Mouse (Mus musculus) heart, embryonic 13.5 days (tissue): ENCODE measurements around the gene Cfap54. TPM values are rescaled to one million over a fixed set of nuclear protein-coding genes. Genes with fewer than 3 reads are reported as not detected.

Source experiments
- ATAC-seq: fragments of 200-750 bp; cut with Nextera tagmentation; 2 replicates; pipeline ENCODE4 v1.8.0; 2017; ENCODE audit warnings: moderate TSS enrichment; ENCODE audit not compliant: insufficient number of reproducible peaks, low FRiP score, low TSS enrichment; ENCODE audit errors: extremely low read depth
- H3K27ac ChIP-seq: fragments of 300-500 bp; sonication (generic); replicated peaks from 2 replicates; pipeline ENCODE4 v1.5.1; 2015; ENCODE audit warnings: moderate library complexity, mild to moderate bottlenecking, inconsistent platforms
- H3K27me3 ChIP-seq: fragments of 300-500 bp; sonication (generic); replicated peaks from 2 replicates; pipeline ENCODE4 v1.6.1; 2015; ENCODE audit warnings: mild to moderate bottlenecking, inconsistent platforms
- H3K36me3 ChIP-seq: fragments of 300-500 bp; sonication (generic); 2 replicates; pipeline ENCODE4 v1.6.1; 2015; ENCODE audit warnings: mild to moderate bottlenecking, inconsistent platforms
- H3K4me1 ChIP-seq: fragments of 300-500 bp; sonication (generic); 2 replicates; pipeline ENCODE4 v1.6.1; 2015; ENCODE audit warnings: inconsistent platforms
- H3K4me2 ChIP-seq: fragments of 300-500 bp; sonication (generic); 2 replicates; pipeline ENCODE4 v1.6.1; 2015; ENCODE audit warnings: inconsistent platforms, mild to moderate bottlenecking, moderate library complexity
- H3K4me3 ChIP-seq: fragments of 300-500 bp; sonication (generic); 2 replicates; pipeline ENCODE4 v1.5.1; 2015; ENCODE audit warnings: moderate library complexity, mild to moderate bottlenecking, inconsistent platforms
- H3K9ac ChIP-seq: fragments of 300-500 bp; sonication (generic); 2 replicates; pipeline ENCODE4 v1.6.1; 2015; ENCODE audit warnings: inconsistent platforms, mild to moderate bottlenecking, moderate library complexity
- H3K9me3 ChIP-seq: fragments of 300-500 bp; sonication (generic); 2 replicates; pipeline ENCODE4 v1.6.1; 2016; ENCODE audit warnings: inconsistent platforms
- WGBS: fragments of 180-500 bp; shearing (Covaris S2); methylation state at CpG from one replicate; pipeline ENCODE4 v1.1.7; 2015; ENCODE audit warnings: mixed read lengths; 5-methylcytosine and 5-hydroxymethylcytosine counted together
- polyA plus RNA-seq: library from polyadenylated mRNA; unstranded; fragments of >200 nt; fragmentation: Nextera tagmentation; extraction: Ambion mirVana; gene quantifications from 2 replicates; pipeline ENCODE4 v1.2.1, GENCODE M21; 2015

Gene Cfap54
- polyA plus RNA-seq: 0.14 and 0.23 TPM in 2 replicates

GRCm38 (mm10) chr10:93081133-93081779, at the start of gene Cfap54:
Gene Cfap54 (minus strand): TSS chr10:93081618.
- Histone ChIP-seq H3K4me2 (peak within 1 kb of the TSS; percentile 76), H3K27me3 (no peaks in the 10 kb centered on the region), H3K27ac (no peak within 1 kb of the TSS), H3K4me1 (peaks cover 13% of the 10 kb centered on the region), H3K36me3 (no peaks in the 10 kb centered on the region), H3K9ac (peak within 1 kb of the TSS; percentile 50; the same call in 1 of the 2 replicates), H3K4me3 (peak within 1 kb of the TSS; percentile 60), H3K9me3 (no peaks in the 10 kb centered on the region)
- peak; percentile 74 for ATAC-seq
- 1% methylated on average over 34 of the region's 34 CpGs for WGBS

DNA sequence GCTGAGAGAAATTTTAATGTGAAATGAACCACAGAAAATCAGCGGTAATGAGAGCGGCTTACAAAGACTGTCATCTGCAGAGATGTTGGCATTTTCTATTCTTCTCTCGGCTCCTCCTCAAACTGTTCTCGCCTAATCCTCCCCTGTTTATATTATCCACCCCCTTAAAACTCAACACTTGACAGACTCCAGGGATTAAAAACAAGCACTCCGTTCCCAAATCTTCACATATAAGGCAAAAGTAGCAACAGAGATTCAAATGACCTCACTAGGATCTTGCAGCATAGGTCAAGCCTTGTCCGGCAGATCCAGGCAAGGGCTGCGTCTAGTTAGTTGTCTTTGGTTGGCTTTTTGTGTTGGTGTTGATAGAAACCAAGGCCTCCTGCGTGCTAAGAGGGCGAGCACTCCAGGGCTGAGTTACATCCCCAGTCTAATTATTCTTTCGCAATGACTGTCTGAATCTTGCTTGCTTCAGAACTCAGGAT, 49.1 kb upstream of the Cfap54 start:
- no peak for ATAC-seq
- no peak overlapping the region for H3K4me3 ChIP-seq
- no peak overlapping the region for H3K27ac ChIP-seq
- H3K36me3 ChIP-seq: no peaks in the 10 kb centered on the region
- 64% methylated on average over 10 of the region's 10 CpGs for WGBS
- H3K27me3 ChIP-seq: no peaks in the 10 kb centered on the region
- no peak overlapping the region for H3K4me2 ChIP-seq
- no peak overlapping the region for H3K9ac ChIP-seq
- no peaks in the 10 kb centered on the region for H3K9me3 ChIP-seq
- no peaks in the 10 kb centered on the region for H3K4me1 ChIP-seq

GRCm38 (mm10) chr10:93129904-93130455, 48.6 kb upstream of the Cfap54 start:
- Histone ChIP-seq H3K27me3 (no peaks in the 10 kb centered on the region), H3K4me1 (peaks cover 4% of the 10 kb centered on the region; the same call in 1 of the 2 replicates), H3K27ac (no peak overlapping the region), H3K4me2 (no peak overlapping the region), H3K9ac (no peak overlapping the region), H3K9me3 (no peaks in the 10 kb centered on the region), H3K36me3 (no peaks in the 10 kb centered on the region), H3K4me3 (no peak overlapping the region)
- WGBS: 73% methylated on average over 9 of the region's 9 CpGs
- no peak for ATAC-seq

- Histone ChIP-seq H3K4me3 (no peak overlapping the region), H3K9ac (no peak overlapping the region), H3K36me3 (no peaks in the 10 kb centered on the region), H3K27ac (no peak overlapping the region), H3K9me3 (no peaks in the 10 kb centered on the region), H3K4me1 (peaks cover 10% of the 10 kb centered on the region), H3K4me2 (no peak overlapping the region), H3K27me3 (no peaks in the 10 kb centered on the region)
- no peak for ATAC-seq
- WGBS: 86% methylated on average over 1 of the region's 1 CpGs
Measured at GRCm38 (mm10) chr10:93129345-93129744, 47.9 kb upstream of the Cfap54 start.

GRCm38 (mm10) chr10:93128566-93128965, 47.1 kb upstream of the Cfap54 start:
- H3K9me3 ChIP-seq: no peaks in the 10 kb centered on the region
- H3K9ac ChIP-seq: no peak overlapping the region
- no peaks in the 10 kb centered on the region for H3K36me3 ChIP-seq
- H3K4me1 ChIP-seq: peaks cover 12% of the 10 kb centered on the region
- no peak overlapping the region for H3K27ac ChIP-seq
- no peak for ATAC-seq
- no peaks in the 10 kb centered on the region for H3K27me3 ChIP-seq
- 76% methylated on average over 2 of the region's 2 CpGs for WGBS
- no peak overlapping the region for H3K4me2 ChIP-seq
- no peak overlapping the region for H3K4me3 ChIP-seq

- 78% methylated on average over 3 of the region's 3 CpGs for WGBS
- no peak overlapping the region for H3K27ac ChIP-seq
- H3K9me3 ChIP-seq: no peaks in the 10 kb centered on the region
- no peaks in the 10 kb centered on the region for H3K27me3 ChIP-seq
- H3K4me2 ChIP-seq: no peak overlapping the region
- H3K4me1 ChIP-seq: peaks cover 15% of the 10 kb centered on the region
- no peak overlapping the region for H3K9ac ChIP-seq
- no peak for ATAC-seq
- H3K36me3 ChIP-seq: no peaks in the 10 kb centered on the region
- H3K4me3 ChIP-seq: no peak overlapping the region
Measured at GRCm38 (mm10) chr10:93126025-93126424, 44.6 kb upstream of the Cfap54 start.

GRCm38 (mm10) chr10:93123957-93124613, 42.7 kb upstream of the Cfap54 start:
- Histone ChIP-seq H3K4me3 (0 out of 2 replicates have a peak overlapping the region, but pooled peaks have one; percentile 5), H3K9me3 (no peaks in the 10 kb centered on the region), H3K36me3 (no peaks in the 10 kb centered on the region), H3K4me1 (peaks cover 15% of the 10 kb centered on the region), H3K27ac (peak overlapping the region; percentile 81), H3K27me3 (no peaks in the 10 kb centered on the region), H3K9ac (no peak overlapping the region), H3K4me2 (peak overlapping the region; percentile 39)
- 46% methylated on average over 12 of the region's 12 CpGs for WGBS
- no peak for ATAC-seq

- H3K4me2 ChIP-seq: no peak overlapping the region
- peak overlapping the region; percentile 81 for H3K27ac ChIP-seq
- H3K27me3 ChIP-seq: no peaks in the 10 kb centered on the region
- whole genome bisulfite sequencing: 61% methylated on average over 4 of the region's 4 CpGs
- peaks cover 15% of the 10 kb centered on the region for H3K4me1 ChIP-seq
- ATAC-seq: no peak
- no peaks in the 10 kb centered on the region for H3K36me3 ChIP-seq
- no peaks in the 10 kb centered on the region for H3K9me3 ChIP-seq
- no peak overlapping the region for H3K9ac ChIP-seq
- H3K4me3 ChIP-seq: no peak overlapping the region
Measured at GRCm38 (mm10) chr10:93123310-93123709, 41.9 kb upstream of the Cfap54 start.

- H3K36me3 ChIP-seq: no peaks in the 10 kb centered on the region
- no peak overlapping the region for H3K4me3 ChIP-seq
- H3K27ac ChIP-seq: peak overlapping the region; percentile 81; the same call in 1 of the 2 replicates
- H3K27me3 ChIP-seq: no peaks in the 10 kb centered on the region
- peaks cover 15% of the 10 kb centered on the region for H3K4me1 ChIP-seq
- no peaks in the 10 kb centered on the region for H3K9me3 ChIP-seq
- WGBS: 65% methylated on average over 12 of the region's 12 CpGs
- H3K9ac ChIP-seq: no peak overlapping the region
- H3K4me2 ChIP-seq: no peak overlapping the region
- no peak for ATAC-seq
Measured at GRCm38 (mm10) chr10:93122399-93123184, 41.2 kb upstream of the Cfap54 start.

DNA sequence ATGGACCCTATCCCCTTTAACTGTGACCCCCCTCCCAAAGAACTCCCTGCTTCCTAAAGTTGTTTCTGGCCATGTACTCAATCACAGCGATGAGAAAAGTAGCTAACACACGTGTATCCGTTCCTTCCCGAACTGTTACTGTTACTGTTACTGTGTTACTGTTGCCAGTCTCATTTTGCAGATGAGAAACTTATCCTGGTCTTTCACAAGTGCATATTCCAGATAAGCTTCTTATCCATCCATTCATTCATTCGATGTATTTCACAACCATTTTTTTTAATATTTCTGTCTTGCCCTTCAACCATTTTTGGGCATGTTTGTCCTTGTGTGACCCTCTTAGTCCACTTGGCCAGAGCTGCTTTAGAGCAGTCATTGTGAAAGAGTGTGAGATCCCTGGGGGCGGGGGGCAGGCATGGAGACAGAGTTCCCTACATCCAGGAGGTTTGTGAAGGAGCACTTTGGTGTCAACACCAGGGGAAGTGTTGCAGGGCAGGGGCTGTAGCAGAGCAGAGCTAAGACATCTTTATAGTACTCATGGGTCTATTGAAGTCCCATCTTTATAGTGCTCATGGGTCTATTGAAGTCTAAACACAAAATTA, 39.9 kb upstream of the Cfap54 start:
- 87% methylated on average over 6 of the region's 6 CpGs for WGBS
- H3K27ac ChIP-seq: no peak overlapping the region
- no peak for ATAC-seq

GRCm38 (mm10) chr10:93119809-93120208, 38.4 kb upstream of the Cfap54 start:
- Histone ChIP-seq H3K36me3 (no peaks in the 10 kb centered on the region), H3K4me2 (no peak overlapping the region), H3K27ac (no peak overlapping the region), H3K9me3 (no peaks in the 10 kb centered on the region), H3K27me3 (no peaks in the 10 kb centered on the region), H3K9ac (no peak overlapping the region), H3K4me1 (peaks cover 10% of the 10 kb centered on the region), H3K4me3 (no peak overlapping the region)
- ATAC-seq: no peak
- WGBS: 68% methylated on average over 5 of the region's 5 CpGs

More for the DNA sequence above, 39.9 kb upstream of the Cfap54 start:
- Histone ChIP-seq H3K36me3 (no peaks in the 10 kb centered on the region), H3K4me2 (no peak overlapping the region), H3K4me1 (peaks cover 15% of the 10 kb centered on the region), H3K9me3 (no peaks in the 10 kb centered on the region), H3K9ac (no peak overlapping the region), H3K27me3 (no peaks in the 10 kb centered on the region), H3K4me3 (no peak overlapping the region)
